Mouse (Mus musculus): ENCODE results near the gene Slc5a4a.

DNA sequence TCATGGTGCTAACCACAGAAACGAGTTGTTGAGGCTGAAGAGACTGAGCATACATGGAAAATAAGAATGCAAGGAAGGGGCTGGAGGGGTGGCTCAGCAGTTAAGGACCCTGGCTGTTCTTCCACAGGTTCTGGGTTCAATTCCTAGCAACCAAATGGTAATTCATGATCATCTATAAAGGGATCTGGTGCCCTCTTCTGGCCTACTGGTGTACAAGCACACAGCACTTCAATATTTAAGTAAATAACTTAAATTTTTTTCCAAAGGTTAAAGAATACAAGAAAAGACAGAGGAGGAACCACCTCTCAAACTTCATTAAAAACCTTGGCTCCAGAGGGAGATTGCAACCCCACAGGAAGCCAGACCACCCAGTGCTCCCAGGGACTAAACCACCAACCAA is 82.4 kb downstream of the Slc5a4a start:
- TF ChIP-seq MAX (IDR thresholded peaks at IDR 0.05) (no peak), MYOG (IDR thresholded peaks at IDR 0.05; ENCODE audit: control insufficient read depth, extremely low read depth, insufficient read length) (no peak)
